16 mouse cellular contexts compared by ENCODE assay signal in genomic region chr2:36093914-36094475, GRCm38 (mm10). TPM values are rescaled to one million over a fixed set of nuclear protein-coding genes. Genes with fewer than 3 reads are reported as not detected.
A peak's percentile ranks its signal among the peaks of the same experiment; 100 is the strongest.
DNase-seq lines count a peak whose midpoint lies in the region; ATAC-seq and TF ChIP-seq lines count a peak whose summit lies in the region.
"Had no signal": no experiment of that assay in that cellular context is flagged by ENCODE, and none has a peak within 500 bp of the region (broad histone marks: within the 10 kb centered on the region; RNA-seq: fewer than 3 reads in every experiment).

No protein-coding gene starts in this region.

- whole genome bisulfite sequencing in lung, embryonic 14.5 days, result 13% methylated on average over 31 of the region's 31 CpGs
- WGBS in embryonic facial prominence, embryonic 12.5 days, result 8% methylated on average over 31 of the region's 31 CpGs
- WGBS in midbrain, embryonic 15.5 days, result 3% methylated on average over 31 of the region's 31 CpGs

- TF ChIP-seq CTCF in lung, embryonic 14.5 days (IDR thresholded peaks at IDR 0.05; ENCODE audit: low read depth), result no peak

- DNase-seq in embryo, embryonic 10.5 days (ENCODE audit: low spot score), result peak; percentile 4
- no peak for DNase-seq in embryo, embryonic 11 days
- no peak for DNase-seq in lung, embryonic 14.5 days
- no peak for DNase-seq in lung, adult 18-20 months
- no peak for DNase-seq in adrenal gland, postnatal 25 days
- DNase-seq in urinary bladder, postnatal 14 days (ENCODE audit: low spot score), result no peak
- DNase-seq: cerebellum, postnatal 36 days; heart, adult 11 months; right cerebral cortex, postnatal 14 days; thymus, adult 2 months had no signal

- H3K4me2 ChIP-seq in lung, embryonic 14.5 days, result peak overlapping the region; percentile 25; the same call in 1 of the 2 replicates
- H3K4me2 ChIP-seq in embryonic facial prominence, embryonic 12.5 days (replicated peaks), result 0 out of 2 replicates have a peak overlapping the region, but pooled peaks have one; percentile 7
- peak overlapping the region; percentile 5; the same call in 1 of the 2 replicates for H3K4me2 ChIP-seq in midbrain, embryonic 15.5 days
- H3K4me2 ChIP-seq: liver, embryonic 11.5 days; neural tube, embryonic 13.5 days had no signal

- peaks cover 4% of the 10 kb centered on the region; the same call in 1 of the 2 replicates for H3K4me1 ChIP-seq in lung, embryonic 14.5 days (ENCODE audit: insufficient read depth)
- peaks cover 33% of the 10 kb centered on the region for H3K4me1 ChIP-seq in embryonic facial prominence, embryonic 12.5 days
- H3K4me1 ChIP-seq in midbrain, embryonic 15.5 days, result peaks cover 14% of the 10 kb centered on the region

- no peak overlapping the region for H3K27ac ChIP-seq in lung, embryonic 14.5 days (ENCODE audit: low read depth)
- H3K27ac ChIP-seq in embryonic facial prominence, embryonic 12.5 days, result no peak overlapping the region
- no peak overlapping the region for H3K27ac ChIP-seq in midbrain, embryonic 15.5 days
- H3K27ac ChIP-seq: macrophage; neural tube, embryonic 13.5 days had no signal

- peaks cover 99% of the 10 kb centered on the region for H3K27me3 ChIP-seq in lung, embryonic 14.5 days (ENCODE audit: insufficient read depth, low read length)
- H3K27me3 ChIP-seq in embryonic facial prominence, embryonic 12.5 days, result peaks cover 97% of the 10 kb centered on the region
- H3K27me3 ChIP-seq in midbrain, embryonic 15.5 days (replicated peaks), result peaks cover 100% of the 10 kb centered on the region

- no peaks in the 10 kb centered on the region for H3K9me3 ChIP-seq in lung, embryonic 14.5 days (ENCODE audit: low read depth, low read length)
- H3K9me3 ChIP-seq in embryonic facial prominence, embryonic 12.5 days, result no peaks in the 10 kb centered on the region
- H3K9me3 ChIP-seq in midbrain, embryonic 15.5 days, result no peaks in the 10 kb centered on the region
- H3K9me3 ChIP-seq: neural tube, embryonic 13.5 days had no signal

- H3K9ac ChIP-seq in lung, embryonic 14.5 days, result no peak overlapping the region
- H3K9ac ChIP-seq in embryonic facial prominence, embryonic 12.5 days, result no peak overlapping the region
- no peak overlapping the region for H3K9ac ChIP-seq in midbrain, embryonic 15.5 days
- H3K9ac ChIP-seq: neural tube, embryonic 13.5 days had no signal

- H3K4me3 ChIP-seq in lung, embryonic 14.5 days (ENCODE audit: low read depth, low read length), result no peak overlapping the region
- H3K4me3 ChIP-seq in embryonic facial prominence, embryonic 12.5 days, result no peak overlapping the region
- peak overlapping the region; percentile 7; the same call in 1 of the 2 replicates for H3K4me3 ChIP-seq in midbrain, embryonic 15.5 days
- H3K4me3 ChIP-seq: neural tube, embryonic 13.5 days had no signal

- no peak for ATAC-seq in lung, embryonic 14.5 days (ENCODE audit: insufficient read depth)
- ATAC-seq in embryonic facial prominence, embryonic 12.5 days (ENCODE audit: insufficient number of reproducible peaks, insufficient read depth, low FRiP score, low TSS enrichment), result no peak
- ATAC-seq in midbrain, embryonic 15.5 days (replicated peaks), result no peak

- H3K36me3 ChIP-seq in lung, embryonic 14.5 days (ENCODE audit: insufficient read depth), result no peaks in the 10 kb centered on the region
- no peaks in the 10 kb centered on the region for H3K36me3 ChIP-seq in embryonic facial prominence, embryonic 12.5 days
- no peaks in the 10 kb centered on the region for H3K36me3 ChIP-seq in midbrain, embryonic 15.5 days (replicated peaks)
- H3K36me3 ChIP-seq: neural tube, embryonic 13.5 days had no signal

RNA-seq across cellular contexts. Expression of gene Lhx6, which starts 11.2 kb away (rescaled TPM):
- 10.8 and 12.8 TPM in 2 replicates for polyA plus RNA-seq in lung, embryonic 14.5 days (2014; fragmentation: Nextera tagmentation; extraction: Ambion mirVana)
- polyA plus RNA-seq in embryonic facial prominence, embryonic 12.5 days (2016; fragmentation: Nextera tagmentation; extraction: Ambion mirVana), result 15.5 and 22.3 TPM in 2 replicates
- polyA plus RNA-seq in midbrain, embryonic 15.5 days (2015; fragmentation: Nextera tagmentation; extraction: Ambion mirVana), result 4.5 and 5.2 TPM in 2 replicates
- total RNA-seq in adrenal gland, postnatal 25 days (2021), result 1.8 and 2.6 TPM in 2 replicates
- total RNA-seq: hematopoietic stem cell, adult 5-6 weeks had no signal
- polyA plus RNA-seq: macrophage had no signal

RNA-seq across cellular contexts. Expression of gene Mrrf, which starts 42.2 kb away (rescaled TPM):
- polyA plus RNA-seq in lung, embryonic 14.5 days (2014; fragmentation: Nextera tagmentation; extraction: Ambion mirVana), result 30.4 and 42.3 TPM in 2 replicates
- polyA plus RNA-seq in embryonic facial prominence, embryonic 12.5 days (2016; fragmentation: Nextera tagmentation; extraction: Ambion mirVana), result 24.5 and 29.1 TPM in 2 replicates
- polyA plus RNA-seq in midbrain, embryonic 15.5 days (2015; fragmentation: Nextera tagmentation; extraction: Ambion mirVana), result 23.1 and 24.1 TPM in 2 replicates
- total RNA-seq in adrenal gland, postnatal 25 days (2021), result 24.6 and 24.8 TPM in 2 replicates

RNA-seq across cellular contexts. Expression of gene Rbm18, which starts 42.6 kb away (rescaled TPM):
- polyA plus RNA-seq in lung, embryonic 14.5 days (2014; fragmentation: Nextera tagmentation; extraction: Ambion mirVana), result 71.1 and 76.4 TPM in 2 replicates
- polyA plus RNA-seq in embryonic facial prominence, embryonic 12.5 days (2016; fragmentation: Nextera tagmentation; extraction: Ambion mirVana), result 96.2 and 96.3 TPM in 2 replicates
- polyA plus RNA-seq in midbrain, embryonic 15.5 days (2015; fragmentation: Nextera tagmentation; extraction: Ambion mirVana), result 146 and 147 TPM in 2 replicates
- total RNA-seq in adrenal gland, postnatal 25 days (2021), result 27.0 and 28.5 TPM in 2 replicates

RNA-seq across cellular contexts. Expression of gene Morn5, which starts 44.7 kb away (rescaled TPM):
- 0.54 and 1.0 TPM in 2 replicates for polyA plus RNA-seq in lung, embryonic 14.5 days (2014; fragmentation: Nextera tagmentation; extraction: Ambion mirVana)
- polyA plus RNA-seq in embryonic facial prominence, embryonic 12.5 days (2016; fragmentation: Nextera tagmentation; extraction: Ambion mirVana), result 0.24 and 0.56 TPM in 2 replicates
- polyA plus RNA-seq in midbrain, embryonic 15.5 days (2015; fragmentation: Nextera tagmentation; extraction: Ambion mirVana), result 2.0 and 3.7 TPM in 2 replicates
- not detected in 2 replicates for total RNA-seq in adrenal gland, postnatal 25 days (2021)
- total RNA-seq: hematopoietic stem cell, adult 5-6 weeks had no signal
- polyA plus RNA-seq: liver, embryonic 11.5 days; macrophage had no signal

RNA-seq across cellular contexts. Expression of gene Ndufa8, which starts 44.8 kb away (rescaled TPM):
- 247 TPM in 2 replicates for polyA plus RNA-seq in lung, embryonic 14.5 days (2014; fragmentation: Nextera tagmentation; extraction: Ambion mirVana)
- polyA plus RNA-seq in embryonic facial prominence, embryonic 12.5 days (2016; fragmentation: Nextera tagmentation; extraction: Ambion mirVana), result 185 and 199 TPM in 2 replicates
- 290 and 315 TPM in 2 replicates for polyA plus RNA-seq in midbrain, embryonic 15.5 days (2015; fragmentation: Nextera tagmentation; extraction: Ambion mirVana)
- total RNA-seq in adrenal gland, postnatal 25 days (2021), result 178 and 189 TPM in 2 replicates
